Mouse (Mus musculus): ENCODE data around the gene Oog2. TPM values are rescaled to one million over a fixed set of nuclear protein-coding genes. Genes with fewer than 3 reads are reported as not detected.
"Not testable (repeated sequence)": the region's sequence is repeated elsewhere in the genome, so short reads cannot be mapped to it uniquely, and the experiment has no call there.

Oog2 gene
- polyA plus RNA-seq (2015; fragmentation: Nextera tagmentation; extraction: Ambion mirVana), result not detected in 2 replicates

DNA sequence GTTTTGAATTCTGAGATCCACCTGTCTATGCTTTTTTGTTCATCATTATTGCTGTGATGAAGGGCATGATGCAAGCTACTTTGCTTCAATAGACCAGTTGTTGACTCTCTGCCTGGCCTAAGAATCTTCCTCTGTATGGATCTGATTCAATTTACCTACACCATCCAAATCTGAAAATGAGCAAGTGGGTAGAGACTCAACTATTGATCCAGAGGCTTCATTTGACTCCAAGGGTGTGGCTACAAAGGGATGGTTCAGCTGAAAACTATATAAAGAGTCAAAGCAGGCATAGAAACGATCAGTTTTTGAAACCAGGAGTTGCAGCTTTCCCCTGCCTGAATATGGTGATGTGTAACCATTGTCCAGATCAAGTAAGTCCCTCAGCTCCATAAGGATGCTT lies at the start of gene Oog2:
TSS of gene Oog2 (plus strand) at position 301 of the 400 bp plus-strand sequence.
- H3K9me3 ChIP-seq (ENCODE audit: low read length), result no peaks in the 10 kb centered on the region
- no peaks in the 10 kb centered on the region for H3K4me1 ChIP-seq (ENCODE audit: insufficient read depth, low read length)
- no peak within 1 kb of the TSS for H3K4me3 ChIP-seq (ENCODE audit: low read length)
- no peak within 1 kb of the TSS for H3K4me2 ChIP-seq (replicated peaks; ENCODE audit: low read depth, low read length)
- ATAC-seq (ENCODE audit: low FRiP score, low TSS enrichment), result no peak
- no peaks in the 10 kb centered on the region for H3K36me3 ChIP-seq (ENCODE audit: insufficient read depth, low read length)
- H3K27me3 ChIP-seq (ENCODE audit: insufficient read depth, low read length), result no peaks in the 10 kb centered on the region
- no peak within 1 kb of the TSS for H3K27ac ChIP-seq (ENCODE audit: low read length)
- no peak within 1 kb of the TSS for H3K9ac ChIP-seq (replicated peaks; ENCODE audit: low read length)
- WGBS, result 56% methylated on average over 1 of the region's 1 CpGs

DNA sequence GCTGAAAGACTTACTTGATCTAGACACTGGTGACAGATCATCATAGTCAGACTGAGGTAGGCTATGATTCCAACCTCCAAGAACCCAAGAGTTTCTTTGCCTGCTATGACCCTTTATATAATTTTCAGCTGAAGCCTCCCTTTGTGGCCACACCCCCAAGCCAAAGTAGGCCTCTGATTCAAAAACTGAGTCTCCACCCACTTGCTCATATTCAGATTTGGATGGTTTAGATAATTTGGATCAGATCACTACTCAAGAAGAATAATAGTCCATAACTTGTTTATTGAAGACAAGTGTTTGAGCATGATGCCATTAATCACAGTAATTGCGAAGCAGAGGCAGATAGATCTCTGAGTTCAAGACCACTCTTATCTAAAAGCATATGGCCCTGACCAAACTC lies 28.0 kb upstream of the Oog2 start, which contains the start of gene Oog3:
TSS of gene Oog3 (minus strand) at position 101 of the 400 bp plus-strand sequence.
- Histone ChIP-seq H3K4me1 (ENCODE audit: insufficient read depth, low read length) (no peaks in the 10 kb centered on the region), H3K36me3 (ENCODE audit: insufficient read depth, low read length) (no peaks in the 10 kb centered on the region), H3K4me2 (replicated peaks; ENCODE audit: low read depth, low read length) (no peak within 1 kb of the TSS), H3K9me3 (ENCODE audit: low read length) (peaks cover 20% of the 10 kb centered on the region), H3K9ac (replicated peaks; ENCODE audit: low read length) (no peak within 1 kb of the TSS), H3K27ac (ENCODE audit: low read length) (no peak within 1 kb of the TSS), H3K4me3 (ENCODE audit: low read length) (no peak within 1 kb of the TSS), H3K27me3 (ENCODE audit: insufficient read depth, low read length) (no peaks in the 10 kb centered on the region)
- WGBS, result 79% methylated on average over 1 of the region's 1 CpGs
- ATAC-seq (ENCODE audit: low FRiP score, low TSS enrichment), result no peak

DNA sequence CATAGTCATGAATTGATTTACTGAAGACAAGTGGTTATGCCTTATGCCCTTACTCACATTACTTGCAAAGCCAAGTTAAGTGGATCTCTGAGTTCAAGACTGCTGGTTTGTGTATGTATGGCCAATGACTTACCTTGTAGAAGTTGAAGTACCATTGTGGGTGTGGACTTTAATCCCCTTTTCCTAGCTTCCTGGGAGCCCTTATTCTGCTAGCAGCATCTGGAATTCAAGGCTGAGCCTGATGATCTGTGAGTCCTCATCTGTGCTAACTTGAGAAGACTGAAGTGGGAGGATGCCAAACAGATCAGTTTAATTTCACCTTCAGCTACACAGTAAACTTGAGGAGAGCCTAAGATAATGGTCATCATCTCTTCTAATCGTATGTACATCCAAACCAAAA lies 22.7 kb downstream of the Oog2 start, which contains the start of gene C87977:
TSS of gene C87977 (minus strand) at position 101 of the 400 bp plus-strand sequence.
- not testable (repeated sequence) for H3K4me1 ChIP-seq (ENCODE audit: insufficient read depth, low read length); H3K4me3 ChIP-seq (ENCODE audit: low read length)
- WGBS, result 95% methylated on average over 1 of the region's 1 CpGs

More for the DNA sequence above, 22.7 kb downstream of the Oog2 start, which contains the start of gene C87977:
- ATAC-seq (ENCODE audit: low FRiP score, low TSS enrichment); H3K36me3 ChIP-seq (ENCODE audit: insufficient read depth, low read length); H3K9me3 ChIP-seq (ENCODE audit: low read length); H3K27me3 ChIP-seq (ENCODE audit: insufficient read depth, low read length); H3K27ac ChIP-seq (ENCODE audit: low read length); H3K9ac ChIP-seq (replicated peaks; ENCODE audit: low read length); H3K4me2 ChIP-seq (replicated peaks; ENCODE audit: low read depth, low read length): not testable (repeated sequence)

Other genes with a start within 250 kb of the Oog2 start
- gene Pramef25, start 239.7 kb upstream of the Oog2 start, polyA plus RNA-seq (2015; fragmentation: Nextera tagmentation; extraction: Ambion mirVana), result not detected in 2 replicates
- not detected in 2 replicates for gene Gm13101, start 223.8 kb upstream of the Oog2 start, polyA plus RNA-seq (2015; fragmentation: Nextera tagmentation; extraction: Ambion mirVana)
- not detected in 2 replicates for gene Pramef17, start 196.3 kb upstream of the Oog2 start, polyA plus RNA-seq (2015; fragmentation: Nextera tagmentation; extraction: Ambion mirVana)
- gene Pramel4, start 131.6 kb upstream of the Oog2 start, polyA plus RNA-seq (2015; fragmentation: Nextera tagmentation; extraction: Ambion mirVana), result not detected in 2 replicates
- gene Gm13102, start 84.2 kb upstream of the Oog2 start, polyA plus RNA-seq (2015; fragmentation: Nextera tagmentation; extraction: Ambion mirVana), result not detected in 2 replicates
- not detected in 2 replicates for gene Oog3, start 28.1 kb upstream of the Oog2 start, polyA plus RNA-seq (2015; fragmentation: Nextera tagmentation; extraction: Ambion mirVana)
- gene C87977, start 22.6 kb downstream of the Oog2 start, polyA plus RNA-seq (2015; fragmentation: Nextera tagmentation; extraction: Ambion mirVana), result not detected in 2 replicates
- not detected in 2 replicates for gene Pramel5, start 89.8 kb downstream of the Oog2 start, polyA plus RNA-seq (2015; fragmentation: Nextera tagmentation; extraction: Ambion mirVana)
- gene Gm13128, start 139.5 kb downstream of the Oog2 start, polyA plus RNA-seq (2015; fragmentation: Nextera tagmentation; extraction: Ambion mirVana), result not detected in 2 replicates
- not detected in 2 replicates for gene Gm13119, start 167.2 kb downstream of the Oog2 start, polyA plus RNA-seq (2015; fragmentation: Nextera tagmentation; extraction: Ambion mirVana)
- gene Pramef20, start 187.2 kb downstream of the Oog2 start, polyA plus RNA-seq (2015; fragmentation: Nextera tagmentation; extraction: Ambion mirVana), result not detected in 2 replicates
- 0.21 and 0.36 TPM in 2 replicates for gene Pramef12, start 217.7 kb downstream of the Oog2 start, polyA plus RNA-seq (2015; fragmentation: Nextera tagmentation; extraction: Ambion mirVana)
- gene 1700012P22Rik, start 248.1 kb downstream of the Oog2 start, polyA plus RNA-seq (2015; fragmentation: Nextera tagmentation; extraction: Ambion mirVana), result not detected in 2 replicates

All from kidney, embryonic 16.5 days (tissue).